8 mouse cellular contexts compared by ENCODE assay signal in the genomic region with DNA sequence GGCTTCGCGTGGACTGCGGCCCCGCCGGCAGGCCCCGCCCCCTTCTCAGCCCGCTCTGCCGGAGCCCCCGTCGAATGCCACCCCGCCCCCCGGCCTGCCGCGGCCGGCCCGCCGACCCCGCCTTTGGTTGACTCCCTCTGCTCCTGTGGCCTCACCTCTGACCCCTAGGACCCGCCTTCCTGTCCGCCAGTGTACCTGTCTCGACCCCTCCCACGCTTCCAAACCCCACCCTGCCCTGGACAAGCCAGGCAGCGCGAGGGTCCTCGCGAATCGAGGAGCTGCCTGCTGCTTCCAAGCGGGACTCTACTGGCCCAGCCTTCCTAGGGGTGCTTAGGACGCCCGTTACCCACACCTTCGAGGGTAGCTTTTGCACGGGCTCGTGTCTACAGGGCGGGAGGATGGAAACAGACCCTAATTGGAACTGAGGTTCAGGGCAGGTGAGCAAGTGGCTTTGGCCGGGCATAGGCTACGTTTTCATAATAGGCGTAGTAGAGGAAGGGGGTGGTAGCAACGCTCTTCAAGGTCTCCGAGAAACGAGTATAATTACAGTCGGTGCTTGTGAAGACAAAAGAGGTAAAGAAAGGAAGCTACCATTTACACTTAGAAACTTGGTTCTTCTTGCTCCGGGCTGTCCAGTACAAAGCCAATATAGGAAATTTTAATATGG. TPM values are rescaled to one million over a fixed set of nuclear protein-coding genes. Genes with fewer than 3 reads are reported as not detected.
DNase-seq lines count a peak whose midpoint lies in the region; ATAC-seq and TF ChIP-seq lines count a peak whose summit lies in the region.

No protein-coding gene starts in this region.

- H3K27me3 ChIP-seq in G1E (ENCODE audit: insufficient read depth, low read length) = no peaks in the 10 kb centered on the region
- no peaks in the 10 kb centered on the region for H3K27me3 ChIP-seq in embryonic facial prominence, embryonic 13.5 days
- no peaks in the 10 kb centered on the region for H3K27me3 ChIP-seq in limb, embryonic 11.5 days (ENCODE audit: control insufficient read depth, insufficient read depth, low read length)
- no peaks in the 10 kb centered on the region for H3K27me3 ChIP-seq in neural tube, embryonic 14.5 days (ENCODE audit: control insufficient read depth, insufficient read depth, low read length)

- no peak for TF ChIP-seq CTCF in G1E (IDR thresholded peaks at IDR 0.05; ENCODE audit: low read depth, low read length)

- H3K36me3 ChIP-seq in G1E (replicated peaks) = peaks cover 43% of the 10 kb centered on the region
- H3K36me3 ChIP-seq in embryonic facial prominence, embryonic 13.5 days = peaks cover 38% of the 10 kb centered on the region
- H3K36me3 ChIP-seq in limb, embryonic 11.5 days (ENCODE audit: control insufficient read depth, insufficient read depth, low read length) = peaks cover 22% of the 10 kb centered on the region; the same call in 1 of the 2 replicates
- H3K36me3 ChIP-seq in neural tube, embryonic 14.5 days (ENCODE audit: control insufficient read depth, insufficient read depth, low read length) = peaks cover 26% of the 10 kb centered on the region

- H3K4me1 ChIP-seq in G1E (ENCODE audit: insufficient read depth, low read depth, low read length) = peaks cover 45% of the 10 kb centered on the region
- peaks cover 22% of the 10 kb centered on the region for H3K4me1 ChIP-seq in embryonic facial prominence, embryonic 13.5 days
- peaks cover 6% of the 10 kb centered on the region for H3K4me1 ChIP-seq in limb, embryonic 11.5 days (ENCODE audit: control insufficient read depth, insufficient read depth, low read length)
- peaks cover 14% of the 10 kb centered on the region for H3K4me1 ChIP-seq in neural tube, embryonic 14.5 days (ENCODE audit: control insufficient read depth, insufficient read depth, low read length)

- peak; percentile 43 for DNase-seq in kidney, adult 9 months
- no peak for DNase-seq in kidney, adult 11 months
- DNase-seq in G1E (ENCODE audit: low spot score) = no peak
- DNase-seq in limb, embryonic 11.5 days (ENCODE audit: low spot score) = peak; percentile 89
- no peak for DNase-seq in thymus, postnatal 10 days (ENCODE audit: low spot score in 2 of 2)
- DNase-seq in layer of hippocampus, adult 9-11 months = no peak

- peak overlapping the region; percentile 88 for H3K9ac ChIP-seq in embryonic facial prominence, embryonic 13.5 days
- H3K9ac ChIP-seq in limb, embryonic 11.5 days (ENCODE audit: low read length) = peak overlapping the region; percentile 80
- peak overlapping the region; percentile 75 for H3K9ac ChIP-seq in neural tube, embryonic 14.5 days (replicated peaks; ENCODE audit: low read depth, low read length)

- peak overlapping the region; percentile 99 for H3K27ac ChIP-seq in embryonic facial prominence, embryonic 13.5 days
- H3K27ac ChIP-seq in limb, embryonic 11.5 days (replicated peaks; ENCODE audit: low read depth, low read length) = peak overlapping the region; percentile 89
- peak overlapping the region; percentile 95 for H3K27ac ChIP-seq in neural tube, embryonic 14.5 days (ENCODE audit: low read depth, low read length)

- WGBS in embryonic facial prominence, embryonic 13.5 days = under 1% methylated on average over 41 of the region's 42 CpGs
- WGBS in limb, embryonic 11.5 days = 2% methylated on average over 37 of the region's 42 CpGs
- WGBS in neural tube, embryonic 14.5 days = under 1% methylated on average over 23 of the region's 42 CpGs

- peak overlapping the region; percentile 85 for H3K4me3 ChIP-seq in G1E (ENCODE audit: low read depth, low read length)
- H3K4me3 ChIP-seq in embryonic facial prominence, embryonic 13.5 days = peak overlapping the region; percentile 78
- H3K4me3 ChIP-seq in limb, embryonic 11.5 days (ENCODE audit: low read depth, low read length) = peak overlapping the region; percentile 58
- peak overlapping the region; percentile 59 for H3K4me3 ChIP-seq in neural tube, embryonic 14.5 days (ENCODE audit: low read depth, low read length)

- ATAC-seq in G1E (ENCODE audit: extremely low read depth, insufficient number of reproducible peaks, low FRiP score, poor library complexity, severe bottlenecking) = no peak
- no peak; the same call in 1 of the 2 replicates for ATAC-seq in embryonic facial prominence, embryonic 13.5 days (ENCODE audit: insufficient number of reproducible peaks, insufficient read depth, low FRiP score, low TSS enrichment, low read depth)
- ATAC-seq in limb, embryonic 11.5 days (ENCODE audit: insufficient number of reproducible peaks, low FRiP score, low TSS enrichment, low read depth) = no peak; the same call in none of the 2 replicates
- peak; percentile 12 for ATAC-seq in neural tube, embryonic 14.5 days (ENCODE audit: low read depth)

- H3K9me3 ChIP-seq in G1E (replicated peaks) = no peaks in the 10 kb centered on the region
- no peaks in the 10 kb centered on the region for H3K9me3 ChIP-seq in embryonic facial prominence, embryonic 13.5 days
- H3K9me3 ChIP-seq in limb, embryonic 11.5 days (ENCODE audit: control insufficient read depth, low read length) = no peaks in the 10 kb centered on the region
- H3K9me3 ChIP-seq in neural tube, embryonic 14.5 days (ENCODE audit: control insufficient read depth, low read length) = no peaks in the 10 kb centered on the region

- H3K4me2 ChIP-seq in embryonic facial prominence, embryonic 13.5 days = peak overlapping the region; percentile 77
- H3K4me2 ChIP-seq in limb, embryonic 11.5 days (ENCODE audit: low read depth, severe bottlenecking) = peak overlapping the region; percentile 75
- peak overlapping the region; percentile 71 for H3K4me2 ChIP-seq in neural tube, embryonic 14.5 days (ENCODE audit: low read depth, low read length)

RNA-seq across cellular contexts. Expression of a gene that starts 0.7 kb away (rescaled TPM):
- total RNA-seq in G1E (2014; fragmentation: Nextera tagmentation) (31.2 and 48.5 TPM in 2 replicates), G1E (2017) (9.9 and 13.0 TPM in 2 replicates)
- 65.8 and 85.9 TPM in 2 replicates for polyA plus RNA-seq in G1E (2012)
- 28.6 and 32.8 TPM in 2 replicates for polyA plus RNA-seq in embryonic facial prominence, embryonic 13.5 days (2015; fragmentation: Nextera tagmentation; extraction: Ambion mirVana)
- polyA plus RNA-seq in limb, embryonic 11.5 days (2014; fragmentation: Nextera tagmentation; extraction: Ambion mirVana) = 33.0 and 35.7 TPM in 2 replicates
- polyA plus RNA-seq in neural tube, embryonic 14.5 days (2014; fragmentation: Nextera tagmentation; extraction: Ambion mirVana) = 27.7 and 29.2 TPM in 2 replicates

RNA-seq across cellular contexts. Expression of a gene that starts 18.4 kb away (rescaled TPM):
- total RNA-seq in G1E (2014; fragmentation: Nextera tagmentation) = 309 and 472 TPM in 2 replicates
- 346 and 348 TPM in 2 replicates for total RNA-seq in G1E (2017)
- polyA plus RNA-seq in G1E (2012) = 70.6 and 80.1 TPM in 2 replicates
- polyA plus RNA-seq in embryonic facial prominence, embryonic 13.5 days (2015; fragmentation: Nextera tagmentation; extraction: Ambion mirVana) = 415 and 422 TPM in 2 replicates
- polyA plus RNA-seq in limb, embryonic 11.5 days (2014; fragmentation: Nextera tagmentation; extraction: Ambion mirVana) = 384 and 395 TPM in 2 replicates
- polyA plus RNA-seq in neural tube, embryonic 14.5 days (2014; fragmentation: Nextera tagmentation; extraction: Ambion mirVana) = 234 TPM in 2 replicates

RNA-seq across cellular contexts. Expression of a gene that starts 21.4 kb away (rescaled TPM):
- total RNA-seq in G1E (2014; fragmentation: Nextera tagmentation) (17.9 and 36.0 TPM in 2 replicates), G1E (2017) (19.2 and 19.6 TPM in 2 replicates)
- 21.5 and 26.7 TPM in 2 replicates for polyA plus RNA-seq in G1E (2012)
- polyA plus RNA-seq in embryonic facial prominence, embryonic 13.5 days (2015; fragmentation: Nextera tagmentation; extraction: Ambion mirVana) = 71.1 and 82.2 TPM in 2 replicates
- 49.3 and 50.9 TPM in 2 replicates for polyA plus RNA-seq in limb, embryonic 11.5 days (2014; fragmentation: Nextera tagmentation; extraction: Ambion mirVana)
- polyA plus RNA-seq in neural tube, embryonic 14.5 days (2014; fragmentation: Nextera tagmentation; extraction: Ambion mirVana) = 48.6 and 53.7 TPM in 2 replicates

RNA-seq across cellular contexts. Expression of a gene that starts 24.0 kb away (rescaled TPM):
- total RNA-seq in G1E (2014; fragmentation: Nextera tagmentation) = 0.38 TPM in 1 of 2 replicates, not detected in the other
- total RNA-seq in G1E (2017) = 1.0 and 2.6 TPM in 2 replicates
- 1.2 and 1.3 TPM in 2 replicates for polyA plus RNA-seq in G1E (2012)
- polyA plus RNA-seq in embryonic facial prominence, embryonic 13.5 days (2015; fragmentation: Nextera tagmentation; extraction: Ambion mirVana) = 199 and 251 TPM in 2 replicates
- 117 and 122 TPM in 2 replicates for polyA plus RNA-seq in limb, embryonic 11.5 days (2014; fragmentation: Nextera tagmentation; extraction: Ambion mirVana)
- polyA plus RNA-seq in neural tube, embryonic 14.5 days (2014; fragmentation: Nextera tagmentation; extraction: Ambion mirVana) = 3.5 and 22.9 TPM in 2 replicates

RNA-seq across cellular contexts. Expression of a gene that starts 32.0 kb away (rescaled TPM):
- 22.7 and 29.8 TPM in 2 replicates for total RNA-seq in G1E (2014; fragmentation: Nextera tagmentation)
- total RNA-seq in G1E (2017) = 43.4 TPM in 2 replicates
- 17.3 and 20.2 TPM in 2 replicates for polyA plus RNA-seq in G1E (2012)
- 17.4 and 17.8 TPM in 2 replicates for polyA plus RNA-seq in embryonic facial prominence, embryonic 13.5 days (2015; fragmentation: Nextera tagmentation; extraction: Ambion mirVana)
- 5.4 and 7.9 TPM in 2 replicates for polyA plus RNA-seq in limb, embryonic 11.5 days (2014; fragmentation: Nextera tagmentation; extraction: Ambion mirVana)
- 8.3 and 10.4 TPM in 2 replicates for polyA plus RNA-seq in neural tube, embryonic 14.5 days (2014; fragmentation: Nextera tagmentation; extraction: Ambion mirVana)

Comparison
In these comparisons a context has a peak if more than half of its experiments do, and no peak if none do; other contexts are left out.
1. DNase-seq: peak in kidney, adult 9 months (single experiment) and limb, embryonic 11.5 days (single experiment); none in kidney, adult 11 months (single experiment), G1E (single experiment), thymus, postnatal 10 days (0 of 2) and layer of hippocampus, adult 9-11 months (single experiment).
2. Peak in every context shown above with its lines, with median percentiles within 50 percentile points of each other: H3K4me3 ChIP-seq, H3K27ac ChIP-seq, H3K4me2 ChIP-seq and H3K9ac ChIP-seq.